Mouse (Mus musculus): ENCODE results near the gene Pafah1b2. TPM values are rescaled to one million over a fixed set of nuclear protein-coding genes. Genes with fewer than 3 reads are reported as not detected.

Pafah1b2 gene
- polyA plus RNA-seq, 1 experiment from 2014 or later: 78.2 TPM

DNA sequence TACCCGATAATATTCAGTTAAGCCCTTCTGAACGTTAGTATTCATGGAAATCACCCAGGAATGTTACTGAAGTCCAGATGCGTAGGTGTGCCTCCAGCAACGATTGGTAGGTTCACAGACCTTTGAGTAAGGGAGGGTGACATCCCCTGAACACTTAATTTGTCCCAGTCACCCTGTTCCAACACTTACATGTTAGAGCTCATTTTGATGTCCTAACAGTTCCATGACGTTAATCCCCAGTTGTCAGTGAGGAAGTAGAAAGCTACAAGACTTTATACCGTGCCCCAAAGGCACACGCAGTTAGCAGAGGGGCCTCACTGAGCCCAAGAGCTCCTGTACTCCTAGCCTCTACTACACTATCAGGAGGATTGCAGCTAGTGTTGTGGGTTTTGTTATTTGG, 37.0 kb upstream of the Pafah1b2 start:
- H3K4me3 ChIP-seq (ENCODE audit: low read depth, low read length): no peak overlapping the region
- ATAC-seq: no peak
- H3K4me1 ChIP-seq (replicated peaks; ENCODE audit: control insufficient read depth, insufficient read depth, low read length): no peaks in the 10 kb centered on the region
- no peaks in the 10 kb centered on the region for H3K9me3 ChIP-seq (ENCODE audit: control insufficient read depth)
- no peak overlapping the region for H3K27ac ChIP-seq (ENCODE audit: low read depth, low read length)
- no peak overlapping the region for H3K4me2 ChIP-seq (replicated peaks; ENCODE audit: low read depth)
- H3K27me3 ChIP-seq (replicated peaks; ENCODE audit: control insufficient read depth, insufficient read depth, low read length): no peaks in the 10 kb centered on the region
- no peak for TF ChIP-seq CTCF (IDR thresholded peaks at IDR 0.05; ENCODE audit: low read depth)
- no peak overlapping the region for H3K9ac ChIP-seq (ENCODE audit: low read depth, low read length)
- H3K36me3 ChIP-seq (ENCODE audit: control insufficient read depth, insufficient read depth): no peaks in the 10 kb centered on the region
- 67% methylated on average over 7 of the region's 7 CpGs for WGBS

DNA sequence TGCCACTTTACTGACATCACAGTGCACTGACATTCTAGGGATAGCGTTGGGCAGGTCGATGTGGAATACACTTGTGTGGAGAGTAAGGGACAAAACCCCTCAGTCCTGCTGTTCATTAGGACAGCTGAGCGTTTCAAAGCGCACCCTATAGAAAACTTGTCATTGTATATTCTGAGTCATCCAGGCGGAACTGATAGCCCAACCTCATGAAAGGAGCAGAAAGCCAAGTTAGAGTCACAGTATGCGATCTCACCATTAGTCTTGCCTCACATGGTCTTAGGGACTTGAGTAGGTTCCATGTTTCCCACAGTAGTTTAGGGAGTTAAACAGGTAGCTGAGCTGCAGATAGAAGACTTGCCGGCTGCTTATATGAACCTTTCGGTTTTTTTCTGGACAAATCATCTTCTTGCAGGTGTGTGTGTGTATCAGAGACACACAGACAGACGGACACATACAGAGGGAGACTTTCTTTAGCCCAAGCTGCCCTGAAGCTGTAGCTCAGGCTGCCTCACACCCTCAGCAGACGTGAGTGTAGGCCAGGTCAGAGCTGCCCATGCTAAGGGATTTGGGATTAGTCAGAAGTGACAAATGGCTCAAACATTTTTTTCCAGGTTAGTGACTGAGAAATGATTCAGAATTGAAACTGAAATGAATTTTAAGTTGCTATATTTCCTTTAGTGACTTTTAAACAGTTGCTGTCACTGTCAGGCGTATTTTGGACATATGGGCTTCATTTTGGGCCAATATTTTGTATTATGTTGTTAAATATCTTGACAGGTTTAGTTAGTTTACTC, 34.4 kb upstream of the Pafah1b2 start:
- no peak for ATAC-seq

DNA sequence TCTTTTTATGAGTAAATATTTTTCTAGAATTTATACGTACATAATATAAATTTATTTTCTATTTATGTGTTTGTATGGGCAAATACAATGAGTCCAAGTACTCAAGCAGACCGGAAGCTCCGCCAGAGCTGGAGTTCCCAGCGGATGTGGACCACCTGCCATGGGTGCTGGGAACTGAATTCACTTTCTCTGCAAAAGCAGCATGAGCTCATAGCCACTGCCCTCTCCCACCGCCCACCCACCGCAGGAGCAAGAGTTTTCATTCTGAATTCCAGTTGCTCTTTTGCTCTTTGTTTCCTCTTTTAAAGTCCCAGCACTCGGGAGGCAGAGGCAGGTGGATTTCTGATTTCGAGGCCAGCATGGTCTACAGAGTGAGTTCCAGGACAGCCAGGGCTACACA, 31.1 kb upstream of the Pafah1b2 start:
- Histone ChIP-seq H3K36me3 (ENCODE audit: control insufficient read depth, insufficient read depth) (no peaks in the 10 kb centered on the region), H3K27me3 (replicated peaks; ENCODE audit: control insufficient read depth, insufficient read depth, low read length) (no peaks in the 10 kb centered on the region), H3K4me1 (replicated peaks; ENCODE audit: control insufficient read depth, insufficient read depth, low read length) (0 out of 2 replicates have a peak, but pooled peaks cover 2% of the 10 kb centered on the region), H3K4me3 (ENCODE audit: low read depth, low read length) (no peak overlapping the region), H3K9ac (ENCODE audit: low read depth, low read length) (no peak overlapping the region), H3K27ac (ENCODE audit: low read depth, low read length) (no peak overlapping the region), H3K9me3 (ENCODE audit: control insufficient read depth) (no peaks in the 10 kb centered on the region), H3K4me2 (replicated peaks; ENCODE audit: low read depth) (no peak overlapping the region)
- TF ChIP-seq CTCF (IDR thresholded peaks at IDR 0.05; ENCODE audit: low read depth): no peak
- no peak for ATAC-seq
- 94% methylated on average over 8 of the region's 8 CpGs for WGBS

More for the DNA sequence above, 34.4 kb upstream of the Pafah1b2 start:
- no peaks in the 10 kb centered on the region for H3K27me3 ChIP-seq (replicated peaks; ENCODE audit: control insufficient read depth, insufficient read depth, low read length)
- 0 out of 2 replicates have a peak, but pooled peaks cover 2% of the 10 kb centered on the region for H3K4me1 ChIP-seq (replicated peaks; ENCODE audit: control insufficient read depth, insufficient read depth, low read length)
- H3K4me2 ChIP-seq (replicated peaks; ENCODE audit: low read depth): no peak overlapping the region
- H3K9ac ChIP-seq (ENCODE audit: low read depth, low read length): no peak overlapping the region
- TF ChIP-seq CTCF (IDR thresholded peaks at IDR 0.05; ENCODE audit: low read depth): no peak
- 87% methylated on average over 11 of the region's 11 CpGs for WGBS
- no peak overlapping the region for H3K4me3 ChIP-seq (ENCODE audit: low read depth, low read length)
- H3K9me3 ChIP-seq (ENCODE audit: control insufficient read depth): no peaks in the 10 kb centered on the region
- no peaks in the 10 kb centered on the region for H3K36me3 ChIP-seq (ENCODE audit: control insufficient read depth, insufficient read depth)
- H3K27ac ChIP-seq (ENCODE audit: low read depth, low read length): no peak overlapping the region

DNA sequence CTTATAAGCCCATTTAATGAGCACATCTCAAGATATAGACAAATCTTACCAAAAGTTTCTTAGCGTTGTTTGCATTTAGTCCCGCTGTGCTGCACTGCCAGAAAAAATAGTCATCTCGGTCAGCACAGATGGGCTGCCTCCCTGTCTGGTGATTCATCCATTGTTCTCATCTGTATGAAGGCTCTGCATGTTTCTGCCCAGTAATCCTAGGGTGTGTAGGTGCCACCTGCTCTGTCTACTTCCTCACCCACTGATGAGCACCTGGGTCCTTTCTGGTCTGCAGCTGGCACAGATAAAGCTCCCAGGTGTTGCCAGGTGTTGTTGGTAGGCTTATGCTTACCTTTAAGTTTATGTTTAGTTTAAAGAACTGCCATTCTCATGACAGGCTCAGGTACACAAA, 29.9 kb upstream of the Pafah1b2 start:
- no peaks in the 10 kb centered on the region for H3K27me3 ChIP-seq (replicated peaks; ENCODE audit: control insufficient read depth, insufficient read depth, low read length)
- no peak overlapping the region for H3K4me3 ChIP-seq (ENCODE audit: low read depth, low read length)
- 0 out of 2 replicates have a peak, but pooled peaks cover 2% of the 10 kb centered on the region for H3K4me1 ChIP-seq (replicated peaks; ENCODE audit: control insufficient read depth, insufficient read depth, low read length)
- no peak overlapping the region for H3K9ac ChIP-seq (ENCODE audit: low read depth, low read length)
- H3K4me2 ChIP-seq (replicated peaks; ENCODE audit: low read depth): no peak overlapping the region
- no peaks in the 10 kb centered on the region for H3K36me3 ChIP-seq (ENCODE audit: control insufficient read depth, insufficient read depth)
- WGBS: 68% methylated on average over 3 of the region's 3 CpGs
- peak; percentile 59; the same call in 1 of the 2 replicates for ATAC-seq
- H3K27ac ChIP-seq (ENCODE audit: low read depth, low read length): no peak overlapping the region
- no peaks in the 10 kb centered on the region for H3K9me3 ChIP-seq (ENCODE audit: control insufficient read depth)
- TF ChIP-seq CTCF (IDR thresholded peaks at IDR 0.05; ENCODE audit: low read depth): no peak

DNA sequence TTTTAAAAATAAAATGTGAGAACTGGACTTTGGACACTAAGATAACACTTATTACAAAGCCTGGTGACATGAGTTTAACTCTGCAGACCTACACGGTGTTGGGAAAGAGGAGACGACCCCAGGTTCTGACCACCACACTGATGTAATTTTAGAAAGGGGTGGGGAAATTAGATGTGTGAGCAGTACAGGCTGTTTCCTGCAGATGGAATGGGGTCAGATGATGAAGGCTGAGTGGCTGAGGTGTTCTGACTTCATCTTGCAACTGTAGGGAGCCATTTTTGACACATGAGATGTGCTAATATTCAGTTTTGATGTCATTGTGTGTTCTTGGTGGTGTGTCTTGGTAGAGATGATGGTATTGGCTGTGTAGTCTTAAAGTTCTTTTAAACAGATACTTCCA, 28.7 kb upstream of the Pafah1b2 start:
- Histone ChIP-seq H3K4me1 (replicated peaks; ENCODE audit: control insufficient read depth, insufficient read depth, low read length) (0 out of 2 replicates have a peak, but pooled peaks cover 2% of the 10 kb centered on the region), H3K27me3 (replicated peaks; ENCODE audit: control insufficient read depth, insufficient read depth, low read length) (no peaks in the 10 kb centered on the region), H3K9ac (ENCODE audit: low read depth, low read length) (no peak overlapping the region), H3K36me3 (ENCODE audit: control insufficient read depth, insufficient read depth) (no peaks in the 10 kb centered on the region), H3K4me3 (ENCODE audit: low read depth, low read length) (no peak overlapping the region), H3K9me3 (ENCODE audit: control insufficient read depth) (no peaks in the 10 kb centered on the region), H3K27ac (ENCODE audit: low read depth, low read length) (no peak overlapping the region), H3K4me2 (replicated peaks; ENCODE audit: low read depth) (no peak overlapping the region)
- 42% methylated on average over 2 of the region's 2 CpGs for WGBS
- ATAC-seq: no peak
- TF ChIP-seq CTCF (IDR thresholded peaks at IDR 0.05; ENCODE audit: low read depth): no peak

DNA sequence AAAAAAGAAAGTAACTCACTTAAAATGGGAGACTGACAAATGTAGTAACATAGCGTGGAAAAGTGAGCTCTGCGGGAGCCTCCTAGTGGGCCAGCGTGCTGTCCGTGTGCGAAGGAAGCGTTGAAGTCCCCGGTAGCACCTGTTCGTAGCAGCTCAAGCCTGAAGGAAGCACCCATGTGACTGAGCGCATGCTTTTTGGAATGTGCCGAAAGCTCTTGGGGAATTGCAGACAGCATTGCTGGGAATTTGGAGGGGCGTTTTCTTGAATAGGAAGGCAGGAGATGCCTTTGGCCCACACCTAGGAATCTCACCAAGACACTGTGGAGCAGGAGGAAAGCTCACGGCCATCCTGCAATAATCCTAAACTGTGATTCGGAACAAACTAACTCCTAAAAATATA, 26.3 kb upstream of the Pafah1b2 start:
- no peak for ATAC-seq
- TF ChIP-seq CTCF (IDR thresholded peaks at IDR 0.05; ENCODE audit: low read depth): no peak
- no peaks in the 10 kb centered on the region for H3K9me3 ChIP-seq (ENCODE audit: control insufficient read depth)
- H3K9ac ChIP-seq (ENCODE audit: low read depth, low read length): no peak overlapping the region
- H3K27ac ChIP-seq (ENCODE audit: low read depth, low read length): no peak overlapping the region
- no peaks in the 10 kb centered on the region for H3K27me3 ChIP-seq (replicated peaks; ENCODE audit: control insufficient read depth, insufficient read depth, low read length)
- no peak overlapping the region for H3K4me2 ChIP-seq (replicated peaks; ENCODE audit: low read depth)
- H3K4me3 ChIP-seq (ENCODE audit: low read depth, low read length): no peak overlapping the region
- 95% methylated on average over 13 of the region's 13 CpGs for WGBS
- H3K36me3 ChIP-seq (ENCODE audit: control insufficient read depth, insufficient read depth): no peaks in the 10 kb centered on the region
- H3K4me1 ChIP-seq (replicated peaks; ENCODE audit: control insufficient read depth, insufficient read depth, low read length): 0 out of 2 replicates have a peak, but pooled peaks cover 2% of the 10 kb centered on the region

All from intestine, postnatal 0 days (tissue).